Mouse (Mus musculus): ENCODE results near the gene Rad9b. TPM values are rescaled to one million over a fixed set of nuclear protein-coding genes. Genes with fewer than 3 reads are reported as not detected.

Rad9b gene
- polyA plus RNA-seq, 1 experiment from 2014 or later, result 12.6 TPM

GRCm38 (mm10) chr5:122378171-122378570 is 24.1 kb upstream of the Rad9b start:
- Histone ChIP-seq H3K4me2 (ENCODE audit: low read depth, low read length, severe bottlenecking) (no peak overlapping the region), H3K27ac (ENCODE audit: low read depth, low read length) (no peak overlapping the region), H3K4me3 (ENCODE audit: low read depth, low read length) (no peak overlapping the region), H3K4me1 (replicated peaks; ENCODE audit: control insufficient read depth, insufficient read depth, low read length) (no peaks in the 10 kb centered on the region; the same call in 1 of the 2 replicates), H3K9me3 (ENCODE audit: control insufficient read depth, low read length) (no peaks in the 10 kb centered on the region), H3K27me3 (ENCODE audit: control insufficient read depth, insufficient read depth, low read length) (no peaks in the 10 kb centered on the region), H3K9ac (ENCODE audit: low read length) (no peak overlapping the region), H3K36me3 (ENCODE audit: control insufficient read depth, insufficient read depth, low read length) (peaks cover 3% of the 10 kb centered on the region; the same call in 1 of the 2 replicates)
- DNase-seq (ENCODE audit: low spot score), result peak; percentile 46
- ATAC-seq (replicated peaks; ENCODE audit: low FRiP score), result no peak
- WGBS, result 97% methylated on average over 12 of the region's 12 CpGs

DNA sequence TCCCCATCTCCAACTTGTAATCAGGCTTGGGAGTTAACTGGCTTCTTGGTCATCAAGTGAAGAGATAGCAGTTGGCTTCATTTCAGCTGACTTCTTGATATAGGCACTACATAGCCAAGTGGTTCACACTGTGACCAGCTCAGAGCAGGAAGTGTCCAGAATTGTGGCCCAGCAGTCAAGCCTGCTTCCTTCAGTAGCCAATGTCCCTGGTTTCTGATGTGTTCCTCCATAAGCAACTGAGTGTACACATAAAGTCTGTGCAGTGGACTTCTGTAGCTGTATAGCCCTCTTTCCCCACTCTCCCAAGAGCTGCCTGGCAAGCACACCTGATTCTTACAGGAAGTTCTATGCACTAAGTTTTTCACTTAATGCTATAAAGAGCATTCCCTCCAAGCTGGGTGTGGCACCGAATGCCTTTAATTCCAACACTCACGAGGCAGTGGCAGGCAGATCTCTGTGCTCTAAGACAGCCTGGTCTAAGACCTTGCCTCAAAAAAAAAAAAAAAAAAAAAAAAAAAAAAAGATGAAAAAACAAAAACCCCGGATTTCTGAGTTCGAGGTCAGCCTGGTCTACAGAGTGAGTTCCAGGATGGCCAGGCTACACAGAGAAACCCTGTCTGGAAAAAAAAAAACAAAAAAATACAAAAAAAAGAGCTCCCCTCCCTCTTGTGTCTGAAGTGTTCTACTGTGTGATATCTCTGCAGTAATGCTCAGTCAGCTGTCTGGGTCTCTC is 23.2 kb upstream of the Rad9b start:
- Histone ChIP-seq H3K27ac (ENCODE audit: low read depth, low read length) (no peak overlapping the region), H3K4me3 (ENCODE audit: low read depth, low read length) (no peak overlapping the region), H3K36me3 (ENCODE audit: control insufficient read depth, insufficient read depth, low read length) (peaks cover 3% of the 10 kb centered on the region; the same call in 1 of the 2 replicates), H3K4me1 (replicated peaks; ENCODE audit: control insufficient read depth, insufficient read depth, low read length) (no peaks in the 10 kb centered on the region; the same call in 1 of the 2 replicates), H3K27me3 (ENCODE audit: control insufficient read depth, insufficient read depth, low read length) (no peaks in the 10 kb centered on the region), H3K9me3 (ENCODE audit: control insufficient read depth, low read length) (no peaks in the 10 kb centered on the region), H3K9ac (ENCODE audit: low read length) (no peak overlapping the region), H3K4me2 (ENCODE audit: low read depth, low read length, severe bottlenecking) (no peak overlapping the region)
- ATAC-seq (replicated peaks; ENCODE audit: low FRiP score) (no peak), DNase-seq (ENCODE audit: low spot score) (no peak)
- WGBS, result 92% methylated on average over 4 of the region's 4 CpGs

DNA sequence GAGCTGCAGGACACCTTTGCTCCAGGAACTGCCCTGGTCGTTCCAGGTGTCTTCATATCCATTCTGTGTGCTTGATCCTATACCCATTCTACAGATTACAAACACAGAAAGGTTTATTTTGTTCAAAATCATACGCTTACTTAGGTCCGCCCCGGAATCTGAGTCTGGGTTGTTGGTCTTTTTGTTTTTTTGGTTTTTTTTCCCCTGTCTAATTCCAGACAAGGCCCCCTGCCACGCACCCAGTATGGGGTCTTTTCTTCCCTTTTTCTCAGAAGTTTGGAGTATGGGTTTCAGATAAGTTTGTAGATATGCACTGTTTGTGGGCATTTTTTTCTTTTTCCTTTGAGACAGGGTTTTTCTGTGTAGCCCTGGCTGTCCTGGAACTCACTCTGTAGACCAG is 18.8 kb upstream of the Rad9b start:
- no peak; the same call in 1 of the 2 replicates for ATAC-seq (replicated peaks; ENCODE audit: low FRiP score)

DNA sequence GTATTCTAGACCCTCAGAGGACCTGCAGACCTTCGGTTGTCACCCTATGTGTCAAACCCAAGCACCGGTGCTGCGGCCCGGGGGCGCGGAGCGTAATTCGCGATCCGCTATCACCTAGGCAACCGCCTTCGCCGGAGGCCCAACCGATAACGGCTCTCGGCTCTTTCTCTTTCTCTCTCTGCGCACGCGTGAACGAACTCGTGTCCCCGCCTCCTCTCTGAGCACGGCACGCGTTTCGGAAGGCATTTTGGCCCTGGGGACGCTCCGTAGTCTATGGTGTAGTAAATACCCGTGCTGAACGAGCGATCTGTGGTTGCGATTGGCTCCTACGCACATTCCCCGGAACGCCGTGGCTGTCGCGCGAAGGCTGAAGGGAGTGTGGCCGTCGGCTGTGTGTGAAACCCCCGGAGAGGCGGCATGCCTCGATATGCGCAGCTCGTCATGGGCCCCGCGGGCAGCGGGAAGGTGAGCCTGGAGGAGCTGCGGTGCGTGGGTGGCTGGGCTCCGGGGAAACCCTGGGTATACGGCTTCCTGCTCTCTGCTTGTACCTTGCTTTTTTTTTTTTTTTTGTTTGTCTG is 18.2 kb upstream of the Rad9b start, which contains the start of gene Fam216a:
Fam216a (minus strand) TSS at position 173 of the 578 bp plus-strand sequence.
- H3K9ac ChIP-seq (ENCODE audit: low read length), result peak within 1 kb of the TSS; percentile 81
- WGBS, result under 1% methylated on average over 53 of the region's 53 CpGs
- peak within 1 kb of the TSS; percentile 96 for H3K27ac ChIP-seq (ENCODE audit: low read depth, low read length)
- ATAC-seq (replicated peaks; ENCODE audit: low FRiP score), result peak; percentile 91
- peaks cover 4% of the 10 kb centered on the region for H3K36me3 ChIP-seq (ENCODE audit: control insufficient read depth, insufficient read depth, low read length)
- H3K27me3 ChIP-seq (ENCODE audit: control insufficient read depth, insufficient read depth, low read length), result no peaks in the 10 kb centered on the region
- no peaks in the 10 kb centered on the region for H3K9me3 ChIP-seq (ENCODE audit: control insufficient read depth, low read length)
- peak; percentile 99 for DNase-seq (ENCODE audit: low spot score)
- peak within 1 kb of the TSS; percentile 74 for H3K4me3 ChIP-seq (ENCODE audit: low read depth, low read length)
- H3K4me1 ChIP-seq (replicated peaks; ENCODE audit: control insufficient read depth, insufficient read depth, low read length), result no peaks in the 10 kb centered on the region; the same call in 1 of the 2 replicates
- peak within 1 kb of the TSS; percentile 71 for H3K4me2 ChIP-seq (ENCODE audit: low read depth, low read length, severe bottlenecking)

More for the DNA sequence above, 18.8 kb upstream of the Rad9b start:
- no peak for DNase-seq (ENCODE audit: low spot score)
- Histone ChIP-seq H3K4me1 (replicated peaks; ENCODE audit: control insufficient read depth, insufficient read depth, low read length) (no peaks in the 10 kb centered on the region; the same call in 1 of the 2 replicates), H3K27ac (ENCODE audit: low read depth, low read length) (peak overlapping the region; percentile 73), H3K36me3 (ENCODE audit: control insufficient read depth, insufficient read depth, low read length) (peaks cover 4% of the 10 kb centered on the region), H3K4me2 (ENCODE audit: low read depth, low read length, severe bottlenecking) (peak overlapping the region; percentile 62), H3K9me3 (ENCODE audit: control insufficient read depth, low read length) (no peaks in the 10 kb centered on the region), H3K4me3 (ENCODE audit: low read depth, low read length) (peak overlapping the region; percentile 74), H3K27me3 (ENCODE audit: control insufficient read depth, insufficient read depth, low read length) (no peaks in the 10 kb centered on the region), H3K9ac (ENCODE audit: low read length) (peak overlapping the region; percentile 76)
- WGBS, result 7% methylated on average over 5 of the region's 5 CpGs

GRCm38 (mm10) chr5:122371591-122372191 is 17.7 kb upstream of the Rad9b start, which contains the start of gene Gpn3:
TSS of gene Gpn3 (plus strand) at chr5:122371876.
- under 1% methylated on average over 29 of the region's 46 CpGs for WGBS
- peak; percentile 91 for DNase-seq (ENCODE audit: low spot score)

DNA sequence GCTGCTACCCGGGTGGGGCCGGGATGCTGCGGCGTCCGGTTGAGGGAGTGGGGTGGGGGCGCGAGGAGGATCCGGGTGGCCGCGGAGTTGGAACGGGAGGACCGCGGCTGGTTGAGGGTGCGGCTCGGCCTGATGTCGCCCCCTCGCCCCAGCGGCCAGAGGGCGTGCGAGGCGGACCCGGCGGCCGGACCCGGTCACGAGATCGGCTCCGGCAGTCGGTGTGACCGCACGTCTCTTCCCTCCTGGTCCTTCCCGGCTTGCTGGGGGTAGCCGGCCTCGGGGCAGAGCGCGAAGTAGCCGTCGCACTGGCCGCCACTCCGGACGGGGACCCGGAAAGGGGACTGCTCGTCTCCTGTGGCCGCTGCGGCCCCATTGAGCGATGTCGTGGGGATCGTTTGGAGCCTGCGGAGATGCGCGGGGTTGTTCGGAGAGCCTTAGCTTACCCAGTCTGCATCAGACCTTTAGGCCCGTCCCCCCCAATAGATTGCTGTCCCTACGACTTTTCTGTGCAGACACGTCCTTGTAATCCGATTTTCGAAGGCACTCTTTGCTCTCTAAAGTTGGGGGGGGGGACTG is 547 bp upstream of the Rad9b start:
- no peaks in the 10 kb centered on the region for H3K27me3 ChIP-seq (ENCODE audit: control insufficient read depth, insufficient read depth, low read length)
- no peaks in the 10 kb centered on the region for H3K36me3 ChIP-seq (ENCODE audit: control insufficient read depth, insufficient read depth, low read length)
- H3K9ac ChIP-seq (ENCODE audit: low read length), result peak overlapping the region; percentile 83
- 0 out of 2 replicates have a peak overlapping the region, but pooled peaks have one; percentile 25 for H3K27ac ChIP-seq (ENCODE audit: low read depth, low read length)
- H3K4me2 ChIP-seq (ENCODE audit: low read depth, low read length, severe bottlenecking), result peak overlapping the region; percentile 80
- under 1% methylated on average over 51 of the region's 57 CpGs for WGBS
- ATAC-seq (replicated peaks; ENCODE audit: low FRiP score) (peak; percentile 71), DNase-seq (ENCODE audit: low spot score) (no peak)
- peak overlapping the region; percentile 98 for H3K4me3 ChIP-seq (ENCODE audit: low read depth, low read length)
- H3K4me1 ChIP-seq (replicated peaks; ENCODE audit: control insufficient read depth, insufficient read depth, low read length), result no peaks in the 10 kb centered on the region
- H3K9me3 ChIP-seq (ENCODE audit: control insufficient read depth, low read length), result no peaks in the 10 kb centered on the region

More at GRCm38 (mm10) chr5:122371591-122372191, 17.7 kb upstream of the Rad9b start, which contains the start of gene Gpn3:
- H3K9me3 ChIP-seq (ENCODE audit: control insufficient read depth, low read length), result no peaks in the 10 kb centered on the region
- peak; percentile 80 for ATAC-seq (replicated peaks; ENCODE audit: low FRiP score)
- H3K27me3 ChIP-seq (ENCODE audit: control insufficient read depth, insufficient read depth, low read length), result no peaks in the 10 kb centered on the region
- H3K4me3 ChIP-seq (ENCODE audit: low read depth, low read length), result peak within 1 kb of the TSS; percentile 74
- no peaks in the 10 kb centered on the region; the same call in 1 of the 2 replicates for H3K4me1 ChIP-seq (replicated peaks; ENCODE audit: control insufficient read depth, insufficient read depth, low read length)
- H3K9ac ChIP-seq (ENCODE audit: low read length), result peak within 1 kb of the TSS; percentile 81
- peak within 1 kb of the TSS; percentile 96 for H3K27ac ChIP-seq (ENCODE audit: low read depth, low read length)
- H3K4me2 ChIP-seq (ENCODE audit: low read depth, low read length, severe bottlenecking), result peak within 1 kb of the TSS; percentile 71
- H3K36me3 ChIP-seq (ENCODE audit: control insufficient read depth, insufficient read depth, low read length), result peaks cover 4% of the 10 kb centered on the region

DNA sequence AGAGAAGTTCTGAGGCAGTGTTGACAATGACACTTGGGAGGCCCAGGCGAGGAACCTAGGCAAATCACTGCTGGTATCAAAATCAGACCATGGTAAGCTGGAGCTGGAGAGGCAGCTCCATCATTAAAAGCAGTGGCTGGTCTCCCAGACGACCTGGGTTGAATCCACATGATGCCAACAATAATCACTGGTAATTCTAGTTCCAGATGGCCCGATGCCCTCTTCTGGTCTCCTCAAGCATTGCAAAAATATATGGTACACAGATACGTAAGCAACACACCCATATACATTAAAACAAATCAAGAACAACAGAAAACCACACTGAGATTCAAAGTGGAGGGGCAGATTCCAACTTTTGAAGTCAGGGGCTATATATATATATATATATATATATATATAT is 8.3 kb downstream of the Rad9b start:
- Histone ChIP-seq H3K9ac (ENCODE audit: low read length) (no peak overlapping the region), H3K4me2 (ENCODE audit: low read depth, low read length, severe bottlenecking) (no peak overlapping the region), H3K36me3 (ENCODE audit: control insufficient read depth, insufficient read depth, low read length) (no peaks in the 10 kb centered on the region), H3K9me3 (ENCODE audit: control insufficient read depth, low read length) (peaks cover 3% of the 10 kb centered on the region), H3K4me1 (replicated peaks; ENCODE audit: control insufficient read depth, insufficient read depth, low read length) (no peaks in the 10 kb centered on the region), H3K27ac (ENCODE audit: low read depth, low read length) (no peak overlapping the region), H3K4me3 (ENCODE audit: low read depth, low read length) (no peak overlapping the region), H3K27me3 (ENCODE audit: control insufficient read depth, insufficient read depth, low read length) (no peaks in the 10 kb centered on the region)
- 79% methylated on average over 4 of the region's 4 CpGs for WGBS
- DNase-seq (ENCODE audit: low spot score) (no peak), ATAC-seq (replicated peaks; ENCODE audit: low FRiP score) (no peak)

- WGBS, result 13% methylated on average over 5 of the region's 5 CpGs
- DNase-seq (ENCODE audit: low spot score) (peak; percentile 88), ATAC-seq (replicated peaks; ENCODE audit: low FRiP score) (no peak)
- Histone ChIP-seq H3K27ac (ENCODE audit: low read depth, low read length) (no peak overlapping the region), H3K36me3 (ENCODE audit: control insufficient read depth, insufficient read depth, low read length) (no peaks in the 10 kb centered on the region), H3K27me3 (ENCODE audit: control insufficient read depth, insufficient read depth, low read length) (no peaks in the 10 kb centered on the region), H3K9me3 (ENCODE audit: control insufficient read depth, low read length) (peaks cover 3% of the 10 kb centered on the region), H3K9ac (ENCODE audit: low read length) (no peak overlapping the region), H3K4me3 (ENCODE audit: low read depth, low read length) (no peak overlapping the region), H3K4me2 (ENCODE audit: low read depth, low read length, severe bottlenecking) (no peak overlapping the region), H3K4me1 (replicated peaks; ENCODE audit: control insufficient read depth, insufficient read depth, low read length) (no peaks in the 10 kb centered on the region)
Measured at GRCm38 (mm10) chr5:122344260-122344659, 9.8 kb downstream of the Rad9b start.
